Mouse (Mus musculus) CH12.LX (cell line): ENCODE measurements around the gene Lhx2.

Source experiments
- CHD2 ChIP-seq: IDR thresholded peaks from 2 replicates; pipeline ENCODE4 v1.6.1; 2011; ENCODE audit warnings: low read length, improper control_type of control experiment
- CTCF ChIP-seq, 2 experiments: IDR thresholded peaks in 1 of 2; conservative IDR thresholded peaks in 1 of 2; 2 replicates each; pipeline ENCODE4 v1.5.1; 2011 to 2012; ENCODE audit warnings: low read depth in 2 of 2, low read length in 2 of 2, improper control_type of control experiment in 1 of 2, inconsistent platforms in 1 of 2, mild to moderate bottlenecking in 1 of 2, moderate library complexity in 1 of 2
- EP300 ChIP-seq: IDR thresholded peaks from 2 replicates; pipeline ENCODE4 v1.6.1; 2011; ENCODE audit warnings: low read length, improper control_type of control experiment
- GABPA ChIP-seq: IDR thresholded peaks from 2 replicates; pipeline ENCODE4 v1.6.1; 2012; ENCODE audit warnings: low read depth, low read length, improper control_type of control experiment, inconsistent platforms; ENCODE audit not compliant: insufficient replicate concordance
- HCFC1 ChIP-seq: IDR thresholded peaks from 2 replicates; pipeline ENCODE4 v1.6.1; 2012; ENCODE audit warnings: low read depth, mild to moderate bottlenecking, inconsistent platforms, low read length, improper control_type of control experiment
- IRF4 ChIP-seq: IDR thresholded peaks from 2 replicates; pipeline ENCODE4 v1.6.1; 2014; ENCODE audit warnings: low read depth, mild to moderate bottlenecking, inconsistent platforms, low read length, improper control_type of control experiment
- MAFK ChIP-seq: IDR thresholded peaks from 2 replicates; pipeline ENCODE4 v1.6.1; 2011; ENCODE audit warnings: low read length, improper control_type of control experiment; ENCODE audit not compliant: insufficient replicate concordance
- MYC ChIP-seq: IDR thresholded peaks from 2 replicates; pipeline ENCODE4 v1.6.1; 2011; ENCODE audit warnings: low read depth, mild to moderate bottlenecking, improper control_type of control experiment, low read length
- NRF1 ChIP-seq: IDR thresholded peaks from 2 replicates; pipeline ENCODE4 v1.6.1; 2014; ENCODE audit warnings: low read depth, mild to moderate bottlenecking, inconsistent platforms, low read length, improper control_type of control experiment, moderate library complexity
- POLR2A ChIP-seq: IDR thresholded peaks from 2 replicates; pipeline ENCODE4 v1.6.1; 2011; ENCODE audit warnings: low read depth, mild to moderate bottlenecking, improper control_type of control experiment, low read length
- POLR2AphosphoS2 ChIP-seq: IDR thresholded peaks from 2 replicates; pipeline ENCODE4 v1.6.1; 2011; ENCODE audit warnings: low read depth, low read length, improper control_type of control experiment
- TCF12 ChIP-seq: IDR thresholded peaks from 2 replicates; pipeline ENCODE4 v1.6.1; 2014; ENCODE audit warnings: low read depth, mild to moderate bottlenecking, inconsistent platforms, low read length, improper control_type of control experiment
- ZMIZ1 ChIP-seq: IDR thresholded peaks from 2 replicates; pipeline ENCODE4 v1.6.1; 2012; ENCODE audit warnings: low read depth, mild to moderate bottlenecking, inconsistent platforms, low read length, improper control_type of control experiment

- no peak for TF ChIP-seq EP300
- no peak for TF ChIP-seq CTCF (conservative IDR thresholded peaks at IDR 0.05 in 1 of 2, IDR thresholded peaks at IDR 0.05 in 1 of 2; ENCODE audit: low read depth in 2 of 2, low read length in 2 of 2)
- no peak for TF ChIP-seq ZMIZ1
- TF ChIP-seq HCFC1 = no peak
- TF ChIP-seq MAFK = no peak
- TF ChIP-seq IRF4 = no peak
- no peak for TF ChIP-seq POLR2A
- TF ChIP-seq TCF12 = no peak
- no peak for TF ChIP-seq POLR2AphosphoS2
- no peak for TF ChIP-seq CHD2
- no peak for TF ChIP-seq GABPA
- TF ChIP-seq NRF1 = no peak
- TF ChIP-seq MYC = no peak
Observed at GRCm38 (mm10) chr2:38353008-38353379, 13.9 kb downstream of the Lhx2 start.
